Mouse (Mus musculus) CH12.LX (cell line): ENCODE measurements around the gene 1700020L24Rik. TPM values are rescaled to one million over a fixed set of nuclear protein-coding genes. Genes with fewer than 3 reads are reported as not detected.

ENCODE experiments used
- DNase-seq: peaks from one replicate; pipeline ENCODE4 v3.0.0-alpha.2; 2013; ENCODE audit errors: extremely low read depth
- H3K27ac ChIP-seq: 2 replicates; pipeline ENCODE4 v1.5.1; 2012; ENCODE audit warnings: low read depth, mild to moderate bottlenecking, control low read depth, moderate library complexity; ENCODE audit not compliant: insufficient read depth
- H3K27me3 ChIP-seq: replicated peaks from 2 replicates; pipeline ENCODE3; 2012; ENCODE audit warnings: inconsistent platforms
- H3K36me3 ChIP-seq, 2 experiments: replicated peaks in 1 of 2; 2 replicates each; pipeline versions ENCODE3 to v1.6.1; 2012; ENCODE audit warnings: inconsistent platforms in 1 of 2, low read length in 1 of 2, mild to moderate bottlenecking in 1 of 2, mixed read lengths in 1 of 2, moderate library complexity in 1 of 2; ENCODE audit not compliant: control insufficient read depth in 1 of 2, insufficient read depth in 1 of 2
- H3K4me1 ChIP-seq, 2 experiments: 2 replicates each; pipeline ENCODE4 v1.6.1; 2012; ENCODE audit warnings: inconsistent platforms in 1 of 2, moderate library complexity in 1 of 2; ENCODE audit not compliant: insufficient read depth in 2 of 2, control insufficient read depth in 1 of 2
- H3K4me2 ChIP-seq: 2 replicates; pipeline ENCODE4 v1.6.1; 2012; ENCODE audit warnings: low read depth, mild to moderate bottlenecking, control low read depth; ENCODE audit not compliant: poor library complexity, insufficient read depth, severe bottlenecking
- H3K4me3 ChIP-seq, 3 experiments: fragments of 150-350 bp in 1 of 3; sonication (generic) in 1 of 3; replicated peaks in 1 of 3; 2 replicates each; pipeline versions ENCODE3 to v1.5.1; 2011 to 2012; ENCODE audit warnings: low read depth in 2 of 3, low read length in 2 of 3, mild to moderate bottlenecking in 2 of 3, moderate library complexity in 2 of 3, control low read depth in 1 of 3, improper control_type of control experiment in 1 of 3, inconsistent platforms in 1 of 3, mixed read lengths in 1 of 3; ENCODE audit not compliant: poor library complexity in 1 of 3
- H3K79me2 ChIP-seq: replicated peaks from 2 replicates; pipeline ENCODE4 v1.6.1; 2012; ENCODE audit warnings: mild to moderate bottlenecking, moderate library complexity; ENCODE audit not compliant: control insufficient read depth, poor library complexity, insufficient read depth, severe bottlenecking; ENCODE audit errors: extremely low read depth
- H3K9ac ChIP-seq: 2 replicates; pipeline ENCODE4 v1.6.1; 2012; ENCODE audit warnings: low read depth, mild to moderate bottlenecking, control low read depth, moderate library complexity; ENCODE audit not compliant: insufficient read depth
- H3K9me3 ChIP-seq: replicated peaks from 2 replicates; pipeline ENCODE3; 2012; ENCODE audit warnings: low read length, inconsistent platforms, mixed read lengths
- BHLHE40 ChIP-seq: IDR thresholded peaks from 2 replicates; pipeline ENCODE4 v1.6.1; 2011; ENCODE audit warnings: mild to moderate bottlenecking, low read depth, low read length, improper control_type of control experiment
- CHD1 ChIP-seq: IDR thresholded peaks from 2 replicates; pipeline ENCODE4 v1.6.1; 2012; ENCODE audit warnings: low read depth, low read length, improper control_type of control experiment, inconsistent platforms
- CTCF ChIP-seq, 2 experiments: IDR thresholded peaks in 1 of 2; conservative IDR thresholded peaks in 1 of 2; 2 replicates each; pipeline ENCODE4 v1.5.1; 2011 to 2012; ENCODE audit warnings: low read depth in 2 of 2, low read length in 2 of 2, improper control_type of control experiment in 1 of 2, inconsistent platforms in 1 of 2, mild to moderate bottlenecking in 1 of 2, moderate library complexity in 1 of 2
- ELF1 ChIP-seq: IDR thresholded peaks from 2 replicates; pipeline ENCODE4 v1.6.1; 2014; ENCODE audit warnings: low read depth, mild to moderate bottlenecking, inconsistent platforms, low read length, improper control_type of control experiment
- EP300 ChIP-seq: IDR thresholded peaks from 2 replicates; pipeline ENCODE4 v1.6.1; 2011; ENCODE audit warnings: low read length, improper control_type of control experiment
- HCFC1 ChIP-seq: IDR thresholded peaks from 2 replicates; pipeline ENCODE4 v1.6.1; 2012; ENCODE audit warnings: low read depth, mild to moderate bottlenecking, inconsistent platforms, low read length, improper control_type of control experiment
- IRF4 ChIP-seq: IDR thresholded peaks from 2 replicates; pipeline ENCODE4 v1.6.1; 2014; ENCODE audit warnings: low read depth, mild to moderate bottlenecking, inconsistent platforms, low read length, improper control_type of control experiment
- JUND ChIP-seq: conservative IDR thresholded peaks from 2 replicates; pipeline ENCODE4 v1.6.1; 2011; ENCODE audit warnings: low read depth, low read length, improper control_type of control experiment
- MAX ChIP-seq: IDR thresholded peaks from 2 replicates; pipeline ENCODE4 v1.6.1; 2011; ENCODE audit warnings: low read length, improper control_type of control experiment
- MAZ ChIP-seq: IDR thresholded peaks from 2 replicates; pipeline ENCODE4 v1.6.1; 2012; ENCODE audit warnings: low read depth, mild to moderate bottlenecking, inconsistent platforms, low read length, improper control_type of control experiment, moderate library complexity
- MYC ChIP-seq: IDR thresholded peaks from 2 replicates; pipeline ENCODE4 v1.6.1; 2011; ENCODE audit warnings: low read depth, mild to moderate bottlenecking, improper control_type of control experiment, low read length
- NELFE ChIP-seq: IDR thresholded peaks from 2 replicates; pipeline ENCODE4 v1.6.1; 2011; ENCODE audit warnings: low read depth, low read length, improper control_type of control experiment
- NRF1 ChIP-seq: IDR thresholded peaks from 2 replicates; pipeline ENCODE4 v1.6.1; 2014; ENCODE audit warnings: low read depth, mild to moderate bottlenecking, inconsistent platforms, low read length, improper control_type of control experiment, moderate library complexity
- PAX5 ChIP-seq: IDR thresholded peaks from 2 replicates; pipeline ENCODE4 v1.6.1; 2012; ENCODE audit warnings: low read length, inconsistent platforms, mixed read lengths
- POLR2A ChIP-seq: IDR thresholded peaks from 2 replicates; pipeline ENCODE4 v1.6.1; 2011; ENCODE audit warnings: low read depth, mild to moderate bottlenecking, improper control_type of control experiment, low read length
- RAD21 ChIP-seq: IDR thresholded peaks from 2 replicates; pipeline ENCODE4 v1.6.1; 2011; ENCODE audit warnings: low read depth, mild to moderate bottlenecking, low read length, improper control_type of control experiment, moderate library complexity
- RCOR1 ChIP-seq: conservative IDR thresholded peaks from 2 replicates; pipeline ENCODE4 v1.6.1; 2012; ENCODE audit warnings: low read depth, mild to moderate bottlenecking, inconsistent platforms, low read length, improper control_type of control experiment
- SIN3A ChIP-seq: IDR thresholded peaks from 2 replicates; pipeline ENCODE4 v1.6.1; 2012; ENCODE audit warnings: low read length, improper control_type of control experiment, inconsistent platforms
- UBTF ChIP-seq: IDR thresholded peaks from 2 replicates; pipeline ENCODE4 v1.6.1; 2012; ENCODE audit warnings: low read depth, mild to moderate bottlenecking, inconsistent platforms, low read length, improper control_type of control experiment, moderate library complexity
- USF1 ChIP-seq: IDR thresholded peaks from 2 replicates; pipeline ENCODE4 v1.6.1; 2014; ENCODE audit warnings: low read depth, mild to moderate bottlenecking, inconsistent platforms, low read length, improper control_type of control experiment
- USF2 ChIP-seq: conservative IDR thresholded peaks from 2 replicates; pipeline ENCODE4 v1.6.1; 2011; ENCODE audit warnings: low read depth, low read length, improper control_type of control experiment
- ZMIZ1 ChIP-seq: IDR thresholded peaks from 2 replicates; pipeline ENCODE4 v1.6.1; 2012; ENCODE audit warnings: low read depth, mild to moderate bottlenecking, inconsistent platforms, low read length, improper control_type of control experiment
- dilution Hi-C: fragments of 300-500 bp; cut with MboI; formaldehyde crosslinking; loops from 2 replicates; pipeline ENCODE4 v1.14.3; 2020; ENCODE audit warnings: low sequenced_read_pairs; ENCODE audit not compliant: extremely low pct_unique_long_range_greater_than_20kb, extremely low pct_ligation_motif_present
- in situ Hi-C: fragments of 300-500 bp; cut with MboI; formaldehyde crosslinking; loops from 3 replicates; pipeline ENCODE4 v1.14.3; 2019; ENCODE audit warnings: low sequenced_read_pairs, low pct_ligation_motif_present, low pct_unique_long_range_greater_than_20kb, mixed read lengths
- polyA plus RNA-seq: library from polyadenylated mRNA; unstranded; fragments of >175 nt; gene quantifications from 2 replicates; pipeline ENCODE4 v1.2.1, GENCODE M21; 2012; ENCODE audit warnings: low read depth; ENCODE audit not compliant: insufficient read length
- total RNA-seq, 2 experiments: library from RNA; depleted of rRNA; stranded (reverse); fragments of 300-350 nt in 1 of 2; fragments of >200 nt in 1 of 2; gene quantifications; 2 replicates each; pipeline ENCODE4 v1.2.3; 2012 to 2014

Gene 1700020L24Rik
- total and polyA plus RNA-seq, 3 experiments, result 0.21 to 0.40 TPM; not detected in 1

GRCm38 (mm10) chr11:83394802-83395439 is 42.6 kb upstream of the 1700020L24Rik start:
- in situ Hi-C loops, result no loop called here
- no peak overlapping the region for H3K9ac ChIP-seq
- dilution Hi-C loops, result no loop called here
- H3K4me1 ChIP-seq, result peaks cover 12 to 21% of the 10 kb centered on the region in 2 experiments
- H3K79me2 ChIP-seq, result no peaks in the 10 kb centered on the region
- no peak for DNase-seq
- H3K4me3 ChIP-seq, result no peak overlapping the region
- H3K36me3 ChIP-seq, result peaks cover 53 to 87% of the 10 kb centered on the region in 2 experiments
- TF ChIP-seq JUND, result no peak
- TF ChIP-seq USF2, result no peak
- TF ChIP-seq MAZ, result no peak
- TF ChIP-seq CHD1, result no peak
- TF ChIP-seq PAX5, result no peak
- no peak for TF ChIP-seq UBTF
- no peak for TF ChIP-seq HCFC1
- TF ChIP-seq MYC, result no peak
- no peak for TF ChIP-seq IRF4
- TF ChIP-seq RAD21, result no peak
- no peak for TF ChIP-seq POLR2A
- TF ChIP-seq RCOR1, result no peak
- no peak for TF ChIP-seq NELFE
- TF ChIP-seq USF1, result no peak
- no peak for TF ChIP-seq EP300
- no peak for TF ChIP-seq NRF1
- no peak for TF ChIP-seq SIN3A
- TF ChIP-seq MAX, result no peak
- TF ChIP-seq BHLHE40, result no peak
- no peak for TF ChIP-seq ZMIZ1
- H3K9me3 ChIP-seq, result no peaks in the 10 kb centered on the region
- H3K27ac ChIP-seq, result no peak overlapping the region
- no peak overlapping the region for H3K4me2 ChIP-seq
- H3K27me3 ChIP-seq, result no peaks in the 10 kb centered on the region

DNA sequence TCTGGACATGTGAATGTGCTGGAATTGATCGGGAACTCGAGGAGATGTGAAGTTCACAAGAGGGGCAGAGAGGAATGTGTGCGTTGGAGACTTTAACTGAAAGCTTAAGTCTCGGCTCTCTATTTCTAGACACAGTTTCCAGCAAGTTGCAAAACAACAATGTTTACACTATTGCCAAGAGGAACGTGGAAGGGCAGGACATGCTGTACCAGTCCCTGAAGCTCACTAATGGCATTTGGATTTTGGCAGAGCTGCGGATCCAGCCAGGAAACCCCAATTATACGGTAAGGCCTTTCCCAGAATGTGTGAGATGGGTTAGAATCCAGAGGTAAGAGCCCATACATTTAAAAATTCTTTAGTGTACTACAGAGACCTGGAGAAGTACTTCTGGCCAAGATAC is 39.9 kb upstream of the 1700020L24Rik start:
- Histone ChIP-seq H3K9me3 (no peaks in the 10 kb centered on the region), H3K27ac (no peak overlapping the region), H3K27me3 (no peaks in the 10 kb centered on the region), H3K4me2 (no peak overlapping the region), H3K9ac (no peak overlapping the region), H3K79me2 (no peaks in the 10 kb centered on the region), H3K4me3 (no peak overlapping the region), H3K36me3 (peaks cover 38 to 82% of the 10 kb centered on the region in 2 experiments), H3K4me1 (peaks cover 12 to 31% of the 10 kb centered on the region in 2 experiments)
- dilution Hi-C loops (no loop called here), in situ Hi-C loops (no loop called here)
- no peak for DNase-seq
- no peak for TF ChIP-seq USF1
- no peak for TF ChIP-seq POLR2A
- TF ChIP-seq SIN3A, result no peak
- no peak for TF ChIP-seq CHD1
- TF ChIP-seq ELF1, result no peak
- no peak for TF ChIP-seq NRF1
- TF ChIP-seq CTCF (conservative IDR thresholded peaks at IDR 0.05 in 1 of 2, IDR thresholded peaks at IDR 0.05 in 1 of 2; ENCODE audit: low read depth in 2 of 2, low read length in 2 of 2), result no peak
